Mouse (Mus musculus) neural tube, embryonic 14.5 days (tissue): ENCODE results near the gene Lrmda. TPM values are rescaled to one million over a fixed set of nuclear protein-coding genes. Genes with fewer than 3 reads are reported as not detected.

Source experiments
- ATAC-seq: fragments of 200-750 bp; cut with Nextera tagmentation; 2 replicates; pipeline ENCODE4 v1.8.0; 2017; ENCODE audit warnings: low read depth, mild to moderate bottlenecking, moderate TSS enrichment, moderate library complexity
- H3K27ac ChIP-seq: fragments of 300-500 bp; sonication (generic); 2 replicates; pipeline ENCODE4 v1.5.1; 2014; ENCODE audit warnings: low read depth, mild to moderate bottlenecking, control low read depth, low read length, moderate library complexity, mixed read lengths
- H3K27me3 ChIP-seq: fragments of 300-500 bp; sonication (generic); 2 replicates; pipeline ENCODE4 v1.6.1; 2014; ENCODE audit warnings: low read length; ENCODE audit not compliant: control insufficient read depth, insufficient read depth
- H3K36me3 ChIP-seq: fragments of 300-500 bp; sonication (generic); 2 replicates; pipeline ENCODE4 v1.6.1; 2014; ENCODE audit warnings: low read length, mixed read lengths; ENCODE audit not compliant: control insufficient read depth, insufficient read depth
- H3K4me1 ChIP-seq: fragments of 300-500 bp; sonication (generic); 2 replicates; pipeline ENCODE4 v1.6.1; 2014; ENCODE audit warnings: low read length; ENCODE audit not compliant: control insufficient read depth, insufficient read depth
- H3K4me2 ChIP-seq: fragments of 300-500 bp; sonication (generic); 2 replicates; pipeline ENCODE4 v1.6.1; 2014; ENCODE audit warnings: mild to moderate bottlenecking, low read depth, low read length, control low read depth
- H3K4me3 ChIP-seq: fragments of 300-500 bp; sonication (generic); 2 replicates; pipeline ENCODE4 v1.5.1; 2014; ENCODE audit warnings: low read depth, low read length, control low read depth, mixed read lengths
- H3K9ac ChIP-seq: fragments of 300-500 bp; sonication (generic); replicated peaks from 2 replicates; pipeline ENCODE4 v1.6.1; 2014; ENCODE audit warnings: low read depth, mild to moderate bottlenecking, control low read depth, low read length, mixed read lengths
- H3K9me3 ChIP-seq: fragments of 300-500 bp; sonication (generic); 2 replicates; pipeline ENCODE4 v1.6.1; 2016; ENCODE audit warnings: low read length; ENCODE audit not compliant: control insufficient read depth
- WGBS: fragments of 180-500 bp; shearing (Covaris S2); extraction: QIAGEN DNeasy Blood & Tissue Kit; methylation state at CpG from one replicate; pipeline ENCODE4 v1.1.7; 2014; 5-methylcytosine and 5-hydroxymethylcytosine counted together
- polyA plus RNA-seq: library from polyadenylated mRNA; unstranded; fragments of >200 nt; fragmentation: Nextera tagmentation; extraction: Ambion mirVana; gene quantifications from 2 replicates; pipeline ENCODE4 v1.2.1, GENCODE M21; 2014

Gene Lrmda
- polyA plus RNA-seq, 1 experiment from 2014 or later = 0.35 TPM

DNA sequence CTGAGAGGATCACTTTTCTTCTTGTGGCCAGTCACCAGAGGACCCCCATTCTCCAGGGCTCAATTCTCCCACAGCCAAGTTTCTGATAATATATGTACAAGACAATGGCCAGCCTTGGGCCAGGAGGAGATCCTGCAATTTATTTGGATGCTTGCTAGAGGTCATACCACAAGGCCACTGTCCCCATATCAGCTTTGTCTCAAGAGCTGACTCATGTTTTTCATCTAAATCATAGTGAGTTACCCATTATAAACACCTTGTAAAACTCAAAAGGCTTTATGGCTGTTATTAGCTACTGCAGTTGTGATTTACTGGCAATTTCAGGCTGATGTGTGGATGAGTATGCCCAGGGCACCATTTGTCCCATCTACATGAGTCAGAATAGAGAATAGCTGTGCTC, 600.7 kb downstream of the Lrmda start:
- no peaks in the 10 kb centered on the region for H3K27me3 ChIP-seq
- no peaks in the 10 kb centered on the region for H3K4me1 ChIP-seq
- H3K27ac ChIP-seq = no peak overlapping the region
- H3K9ac ChIP-seq = no peak overlapping the region
- no peak for ATAC-seq
- H3K36me3 ChIP-seq = no peaks in the 10 kb centered on the region
- no peak overlapping the region for H3K4me3 ChIP-seq
- no peak overlapping the region for H3K4me2 ChIP-seq
- H3K9me3 ChIP-seq = no peaks in the 10 kb centered on the region

DNA sequence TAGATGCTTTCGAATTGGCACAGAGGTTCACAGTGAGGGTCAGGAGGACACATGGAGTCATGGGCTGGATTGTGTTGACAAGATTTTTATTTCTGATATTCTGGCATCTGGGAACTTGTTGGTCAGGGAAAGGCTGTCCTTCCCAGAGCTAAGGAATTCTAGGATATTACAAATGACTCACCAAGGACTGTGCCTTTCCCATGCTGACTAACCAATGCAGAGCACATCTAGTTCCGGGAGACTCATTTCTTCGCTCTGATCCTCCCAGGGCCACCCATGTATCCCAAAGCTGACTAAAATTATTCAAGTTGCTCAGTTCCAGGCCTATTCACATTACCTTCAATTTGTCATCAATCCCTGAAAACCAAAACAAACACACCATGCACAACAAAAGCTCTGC, 602.4 kb downstream of the Lrmda start:
- H3K4me3 ChIP-seq = no peak overlapping the region
- H3K36me3 ChIP-seq = no peaks in the 10 kb centered on the region
- 95% methylated on average over 3 of the region's 3 CpGs for WGBS
- H3K9me3 ChIP-seq = no peaks in the 10 kb centered on the region
- no peak overlapping the region for H3K9ac ChIP-seq
- no peaks in the 10 kb centered on the region for H3K4me1 ChIP-seq
- no peak for ATAC-seq
- H3K27ac ChIP-seq = no peak overlapping the region
- no peaks in the 10 kb centered on the region for H3K27me3 ChIP-seq
- H3K4me2 ChIP-seq = no peak overlapping the region

GRCm38 (mm10) chr14:22627105-22627829, 607.8 kb downstream of the Lrmda start:
- Histone ChIP-seq H3K27me3 (no peaks in the 10 kb centered on the region), H3K4me2 (no peak overlapping the region), H3K36me3 (no peaks in the 10 kb centered on the region), H3K27ac (no peak overlapping the region), H3K9ac (no peak overlapping the region), H3K4me1 (no peaks in the 10 kb centered on the region), H3K4me3 (no peak overlapping the region), H3K9me3 (no peaks in the 10 kb centered on the region)
- no peak for ATAC-seq
- 62% methylated on average over 8 of the region's 8 CpGs for WGBS

GRCm38 (mm10) chr14:22630361-22630867, 610.9 kb downstream of the Lrmda start:
- Histone ChIP-seq H3K9ac (no peak overlapping the region), H3K27ac (no peak overlapping the region), H3K4me3 (no peak overlapping the region), H3K4me2 (no peak overlapping the region), H3K27me3 (no peaks in the 10 kb centered on the region), H3K9me3 (no peaks in the 10 kb centered on the region), H3K4me1 (no peaks in the 10 kb centered on the region), H3K36me3 (no peaks in the 10 kb centered on the region)
- WGBS = 90% methylated on average over 9 of the region's 9 CpGs
- no peak for ATAC-seq

DNA sequence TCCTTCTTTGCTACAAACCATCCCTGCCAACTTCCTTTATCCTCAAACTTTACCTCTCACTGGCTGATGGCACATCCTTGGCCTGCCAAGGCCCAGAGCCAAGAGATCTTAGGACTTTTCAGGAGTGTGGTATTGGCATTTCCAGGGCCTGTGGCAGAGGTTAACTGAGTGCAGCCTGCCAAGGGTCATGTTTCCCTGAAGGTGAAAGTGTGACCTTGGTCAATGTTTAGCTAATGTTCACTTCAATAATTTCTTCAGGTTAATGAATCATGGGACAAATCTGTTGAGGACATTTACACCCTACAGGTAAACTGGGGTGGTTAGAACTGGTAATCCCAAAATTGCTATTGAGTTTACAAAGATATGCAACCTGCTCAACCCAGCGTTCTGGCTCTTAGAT, 614.1 kb downstream of the Lrmda start:
- no peak for ATAC-seq
- H3K9ac ChIP-seq = no peak overlapping the region
- 74% methylated on average over 1 of the region's 1 CpGs for WGBS

DNA sequence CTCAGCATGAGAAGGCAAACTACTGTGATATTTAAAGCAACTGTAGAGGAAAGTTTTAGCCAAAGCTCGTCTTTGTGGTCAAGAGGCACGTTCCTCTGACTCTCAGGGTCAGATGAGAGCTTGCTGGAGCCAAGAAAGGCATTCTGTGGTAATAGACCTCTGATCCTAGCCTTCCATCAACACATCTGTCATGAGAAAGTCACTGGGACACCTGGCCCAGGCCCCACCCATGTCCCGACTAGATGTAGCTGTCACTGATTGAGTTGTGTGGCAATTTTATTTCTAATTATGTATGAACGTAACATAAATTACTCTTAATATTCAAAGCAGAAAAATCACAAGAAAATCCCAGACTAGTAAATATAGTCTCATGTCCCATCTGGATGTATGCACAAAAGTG, 624.0 kb downstream of the Lrmda start:
- ATAC-seq = no peak
- no peak overlapping the region for H3K27ac ChIP-seq
- H3K4me1 ChIP-seq = no peaks in the 10 kb centered on the region
- H3K9ac ChIP-seq = no peak overlapping the region
- H3K4me2 ChIP-seq = no peak overlapping the region
- H3K27me3 ChIP-seq = no peaks in the 10 kb centered on the region
- 87% methylated on average over 4 of the region's 4 CpGs for WGBS
- H3K9me3 ChIP-seq = no peaks in the 10 kb centered on the region
- no peaks in the 10 kb centered on the region for H3K36me3 ChIP-seq
- no peak overlapping the region for H3K4me3 ChIP-seq

More for the DNA sequence above, 614.1 kb downstream of the Lrmda start:
- H3K4me1 ChIP-seq = no peaks in the 10 kb centered on the region
- no peak overlapping the region for H3K4me3 ChIP-seq
- H3K9me3 ChIP-seq = no peaks in the 10 kb centered on the region
- H3K36me3 ChIP-seq = no peaks in the 10 kb centered on the region
- no peak overlapping the region for H3K27ac ChIP-seq
- H3K4me2 ChIP-seq = no peak overlapping the region
- no peaks in the 10 kb centered on the region for H3K27me3 ChIP-seq

DNA sequence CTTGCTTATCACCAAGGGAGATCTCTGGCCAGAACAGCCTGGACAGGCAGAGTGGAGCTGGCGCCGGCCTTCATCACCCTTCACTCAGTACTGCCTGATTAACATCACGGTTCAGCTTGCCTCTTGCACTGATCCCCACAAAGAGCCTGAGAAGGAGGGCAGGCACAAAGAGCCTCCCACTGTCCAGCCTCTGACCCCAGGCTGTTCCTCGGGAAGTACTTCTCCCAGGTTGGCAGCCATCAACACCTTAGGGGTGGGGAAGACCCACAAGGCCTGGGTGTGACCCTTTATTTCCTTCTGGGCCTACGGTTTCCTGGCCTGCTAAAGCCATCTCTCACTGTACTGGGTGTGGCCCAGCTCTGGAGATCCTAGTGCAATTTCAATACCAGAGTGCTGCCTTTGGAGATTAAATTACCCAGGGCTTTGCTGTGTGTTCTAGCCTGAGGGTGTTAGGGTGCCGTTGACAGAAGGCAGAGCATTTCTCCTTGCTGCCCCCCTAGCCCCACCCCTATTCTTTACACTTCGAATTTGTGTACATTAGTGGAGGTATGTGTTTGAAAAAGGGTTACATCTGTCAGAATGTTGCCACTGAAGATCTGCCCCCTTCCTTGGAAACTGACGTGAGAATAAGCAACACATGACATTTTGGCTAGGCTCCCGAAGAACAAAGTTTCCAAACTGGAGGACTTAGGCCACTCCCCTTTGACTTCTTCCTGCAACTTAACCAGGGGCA, 628.5 kb downstream of the Lrmda start:
- H3K27ac ChIP-seq = no peak overlapping the region
- no peak overlapping the region for H3K4me2 ChIP-seq
- no peaks in the 10 kb centered on the region for H3K4me1 ChIP-seq
- H3K9me3 ChIP-seq = no peaks in the 10 kb centered on the region
- WGBS = 77% methylated on average over 9 of the region's 9 CpGs
- H3K9ac ChIP-seq = no peak overlapping the region
- no peaks in the 10 kb centered on the region for H3K27me3 ChIP-seq
- no peak overlapping the region for H3K4me3 ChIP-seq
- no peak for ATAC-seq
- no peaks in the 10 kb centered on the region for H3K36me3 ChIP-seq

DNA sequence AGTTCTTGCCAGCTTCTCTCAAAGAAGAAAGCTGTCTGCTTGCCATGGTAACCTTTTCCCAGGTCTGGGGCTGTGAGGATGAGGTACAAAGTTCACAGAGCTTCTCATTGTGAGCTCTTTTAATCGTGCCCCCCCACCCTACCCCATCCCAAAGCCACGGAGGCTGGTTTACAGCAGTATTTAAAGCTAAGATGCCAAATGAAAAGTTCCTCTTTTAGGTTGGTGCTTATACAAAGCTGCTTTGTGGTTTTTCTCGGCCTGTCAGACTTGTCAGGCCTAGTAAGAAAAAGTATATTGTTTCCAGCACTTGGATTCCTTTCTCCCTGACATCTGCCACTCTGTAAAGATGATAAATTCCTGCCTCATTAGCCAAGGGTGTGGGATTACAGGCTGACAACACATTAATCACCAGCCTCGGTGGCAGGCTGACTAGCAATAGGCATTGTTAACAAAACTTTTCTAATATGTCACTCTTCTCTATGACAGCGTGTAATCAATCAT, 629.9 kb downstream of the Lrmda start:
- no peak overlapping the region for H3K4me3 ChIP-seq
- no peak for ATAC-seq
- WGBS = 21% methylated on average over 5 of the region's 5 CpGs
- no peaks in the 10 kb centered on the region for H3K36me3 ChIP-seq
- H3K9me3 ChIP-seq = no peaks in the 10 kb centered on the region
- no peak overlapping the region for H3K27ac ChIP-seq
- no peaks in the 10 kb centered on the region for H3K27me3 ChIP-seq
- H3K4me1 ChIP-seq = no peaks in the 10 kb centered on the region
- H3K4me2 ChIP-seq = no peak overlapping the region
- no peak overlapping the region for H3K9ac ChIP-seq
